In the genomic region with DNA sequence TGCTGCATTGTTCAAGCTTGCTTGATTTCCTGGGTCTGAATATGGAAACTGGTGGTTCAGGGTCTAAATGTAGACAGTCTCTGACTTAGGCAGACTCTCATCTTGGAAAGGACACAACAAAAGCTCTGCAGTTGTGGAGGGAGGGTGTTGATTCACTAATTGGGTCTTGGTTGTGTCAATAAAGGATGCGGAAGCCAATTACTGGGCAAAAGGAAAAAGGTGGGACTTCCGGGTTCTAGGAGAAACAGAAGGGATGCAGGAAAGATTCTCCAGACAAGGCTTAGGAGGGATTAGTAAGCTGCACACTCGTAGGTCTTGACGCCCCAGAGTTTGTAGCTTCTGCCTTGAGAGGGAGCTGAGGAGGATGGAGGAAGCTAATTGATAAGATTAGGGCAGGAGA, we compare ENCODE assay signal across 21 mouse cellular contexts. TPM values are rescaled to one million over a fixed set of nuclear protein-coding genes. Genes with fewer than 3 reads are reported as not detected.
A peak's percentile ranks its signal among the peaks of the same experiment; 100 is the strongest.
DNase-seq lines count a peak whose midpoint lies in the region; ATAC-seq lines count a peak whose summit lies in the region.
"Had no signal": no experiment of that assay in that cellular context is flagged by ENCODE, and none has a peak within 500 bp of the region (broad histone marks: within the 10 kb centered on the region; RNA-seq: fewer than 3 reads in every experiment).

No protein-coding gene starts in this region.

- ATAC-seq in erythroid progenitor cell, adult 5-6 weeks (replicated peaks; ENCODE audit: low FRiP score, poor library complexity, severe bottlenecking): no peak
- ATAC-seq: midbrain, embryonic 13.5 days had no signal

- DNase-seq in cerebellum, postnatal 14 days: peak; percentile 26 to 42
- DNase-seq in cerebellum, adult 11-12 months: no peak
- peak; percentile 4 to 41 for DNase-seq in layer of hippocampus, adult 18-20 months (ENCODE audit: low spot score in 2 of 2)
- DNase-seq in layer of hippocampus, postnatal 25 days (ENCODE audit: extremely low spot score in 1 of 2, low spot score in 1 of 2): no peak
- DNase-seq in right cerebral cortex, adult 18-20 months: peak; percentile 20
- DNase-seq in right cerebral cortex, postnatal 25 days: no peak
- no peak for DNase-seq in thymus, postnatal 0 days (ENCODE audit: low spot score)
- DNase-seq: adrenal gland, adult 8-10 months; cerebellum, adult 8-10 months; gastrocnemius, postnatal 25 days had no signal

RNA-seq across cellular contexts. Expression of gene Ccdc175, which starts 26.4 kb away (rescaled TPM):
- not detected for total RNA-seq in layer of hippocampus, adult 18-20 months (2021)
- not detected for total RNA-seq in layer of hippocampus, postnatal 25 days (2021)
- not detected in 2 replicates for total RNA-seq in erythroid progenitor cell, adult 5-6 weeks (2015; ENCODE audit: low replicate concordance)
- not detected in 2 replicates for total RNA-seq in erythroid progenitor cell, adult 5-6 weeks (2017; ENCODE audit: low replicate concordance)
- not detected in 2 replicates for polyA plus RNA-seq in thymus, postnatal 0 days (2015; fragmentation: Nextera tagmentation; extraction: Ambion mirVana)
- total RNA-seq: adrenal gland, adult 8-10 months; gastrocnemius, postnatal 25 days; layer of hippocampus, postnatal 10 days had no signal
- polyA plus RNA-seq: heart, embryonic 13.5 days; hindbrain, embryonic 10.5 days; intestine, embryonic 14.5 days; kidney, embryonic 15.5 days; limb, embryonic 12.5 days; liver, embryonic 14.5 days; macrophage; midbrain, embryonic 13.5 days; stomach, embryonic 15.5 days had no signal

Comparison
In these comparisons a context has a peak if more than half of its experiments do, and no peak if none do; other contexts are left out.
1. DNase-seq: peak in cerebellum, postnatal 14 days (2 of 2), layer of hippocampus, adult 18-20 months (2 of 2) and right cerebral cortex, adult 18-20 months (single experiment); none in cerebellum, adult 11-12 months (single experiment), layer of hippocampus, postnatal 25 days (0 of 2), right cerebral cortex, postnatal 25 days (single experiment) and thymus, postnatal 0 days (single experiment).